Mouse (Mus musculus) embryo, embryonic 11 days (tissue): ENCODE measurements around the gene Slc2a13.

Experiments used
- DNase-seq: peaks from one replicate; pipeline ENCODE4 v3.0.0-alpha.2; 2015

The Slc2a13 gene

DNA sequence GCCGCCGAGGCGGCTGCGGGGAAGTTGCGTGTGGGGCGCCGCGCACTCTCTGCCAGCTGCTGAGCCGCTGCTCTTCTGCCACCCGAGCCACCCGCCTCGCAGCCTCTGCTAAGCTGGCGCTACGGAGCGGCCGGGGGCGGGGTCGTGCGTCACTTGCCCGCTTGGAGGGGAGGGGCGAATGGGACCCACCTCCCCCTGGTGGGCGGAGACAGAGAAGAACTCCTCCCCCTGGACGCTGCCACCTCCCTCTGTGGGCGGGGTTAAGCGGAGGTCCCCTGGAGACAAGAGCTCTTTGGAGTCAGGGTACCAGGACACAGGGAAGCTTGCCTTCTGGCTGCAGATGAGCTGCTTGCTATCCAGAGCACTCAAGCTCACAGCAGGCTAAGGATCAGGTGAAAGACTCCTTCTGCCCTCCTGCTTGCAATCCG is at the start of gene Slc2a13:
Slc2a13 (minus strand) TSS at position 151 of the 428 bp plus-strand sequence.
- peak; percentile 96 for DNase-seq

DNA sequence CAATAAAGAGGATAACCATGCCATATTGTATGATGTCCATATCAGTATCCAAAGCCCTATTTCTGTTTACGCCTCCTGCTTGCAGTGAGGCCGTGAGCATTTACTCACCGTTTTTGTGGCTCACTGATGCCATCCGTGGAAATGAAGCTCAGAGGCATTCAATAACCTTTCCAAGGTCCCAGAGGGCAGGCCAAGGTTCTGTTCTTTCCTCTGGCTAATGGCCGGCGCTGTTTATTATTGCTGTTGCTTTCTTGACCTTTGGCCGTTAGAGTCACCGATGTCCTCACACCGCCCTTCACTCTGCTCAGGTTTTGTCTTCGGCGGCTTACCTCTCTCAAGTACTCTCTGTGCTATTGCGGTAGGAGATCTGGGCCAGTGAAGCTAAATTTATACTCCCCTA is 43.0 kb upstream of the Slc2a13 start:
- DNase-seq, result no peak

DNA sequence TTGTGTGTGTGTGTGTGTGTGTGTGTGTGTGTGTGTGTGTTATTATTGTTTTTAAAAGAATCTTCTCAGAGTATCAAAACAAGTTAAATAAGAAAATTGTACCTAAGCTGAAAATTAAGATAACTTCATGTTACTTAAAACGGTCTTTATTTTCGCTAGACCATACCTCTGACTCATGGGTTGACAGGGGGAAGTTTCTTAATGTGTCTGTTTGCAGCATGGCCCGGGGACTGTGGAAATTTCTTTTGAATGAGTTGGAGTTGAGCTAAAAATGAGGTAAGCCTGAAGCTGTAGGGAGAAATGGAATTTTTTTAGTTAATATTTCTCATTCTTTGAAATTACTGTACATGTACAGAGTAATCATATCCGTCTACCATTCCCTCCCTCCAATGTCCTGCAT is 42.5 kb upstream of the Slc2a13 start:
- DNase-seq, result no peak

DNA sequence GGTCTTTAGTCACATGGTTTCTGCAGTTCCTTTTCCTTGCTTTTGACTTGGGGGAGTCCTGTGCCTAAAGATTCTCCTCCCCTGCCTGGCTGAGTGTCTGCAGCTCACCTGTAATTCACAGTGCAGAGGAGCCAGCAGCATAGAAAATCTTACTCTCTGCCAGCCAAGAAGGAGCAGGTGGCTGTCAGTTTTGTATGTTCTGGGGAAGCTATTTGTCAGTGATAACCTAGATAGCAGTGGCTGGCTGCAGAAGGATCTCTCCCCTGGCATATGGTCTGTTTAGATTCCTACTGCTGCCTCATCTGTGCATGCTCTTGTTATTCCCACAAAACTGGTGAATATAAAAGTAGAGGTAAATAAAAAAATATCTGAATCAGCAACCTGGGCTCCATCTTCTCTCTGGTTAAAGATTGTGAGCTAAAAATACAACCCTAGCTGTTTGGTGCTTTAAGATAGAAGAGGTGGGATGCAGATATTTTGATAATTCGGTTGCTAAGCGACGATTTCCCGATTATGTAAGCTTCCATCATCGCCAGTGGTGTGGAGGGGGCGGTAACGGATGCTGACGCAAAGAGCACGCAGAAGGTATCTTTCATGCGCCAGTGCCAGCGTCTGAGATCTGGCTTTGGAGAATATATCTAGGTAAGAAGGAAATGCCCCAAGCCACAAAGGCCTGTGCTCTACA is 41.1 kb upstream of the Slc2a13 start:
- no peak for DNase-seq

DNA sequence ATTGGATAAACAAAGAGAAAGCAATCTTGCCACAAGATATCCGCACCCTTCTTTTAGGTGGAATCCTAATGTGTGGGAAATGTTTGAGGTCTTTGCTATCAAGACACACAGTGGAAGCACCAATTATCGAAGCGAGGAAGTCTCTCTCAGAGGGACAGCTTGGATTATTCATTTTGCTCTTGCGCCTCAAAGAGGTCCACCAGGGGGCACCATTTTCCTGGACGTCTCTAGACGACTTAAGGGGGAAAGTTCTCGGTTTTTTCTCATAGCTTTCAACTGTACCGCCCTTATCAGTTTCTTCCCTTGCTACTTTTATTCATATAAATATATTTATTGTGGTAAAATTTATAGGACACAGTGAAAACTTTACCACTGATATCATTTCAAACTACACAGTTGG is 36.7 kb upstream of the Slc2a13 start:
- DNase-seq, result peak; percentile 85

DNA sequence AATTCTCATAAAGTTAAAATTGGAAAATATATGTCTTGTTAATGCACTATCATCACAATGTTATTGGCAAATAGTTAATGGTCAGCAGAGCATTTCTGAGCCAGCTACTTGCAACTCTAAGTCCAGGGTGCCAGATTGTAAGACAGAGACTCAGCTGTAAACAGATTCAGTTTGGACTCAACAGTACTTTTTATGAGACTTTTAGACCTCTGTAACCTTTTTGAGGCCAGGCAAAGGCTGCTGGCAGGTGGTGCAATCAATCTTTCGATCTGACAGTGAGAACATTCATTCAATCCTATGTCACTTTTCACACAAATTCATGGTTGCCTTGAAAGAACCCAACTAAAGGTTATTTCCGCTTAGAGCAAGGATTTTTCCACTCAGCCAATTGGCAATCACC is 35.8 kb upstream of the Slc2a13 start:
- DNase-seq, result no peak

DNA sequence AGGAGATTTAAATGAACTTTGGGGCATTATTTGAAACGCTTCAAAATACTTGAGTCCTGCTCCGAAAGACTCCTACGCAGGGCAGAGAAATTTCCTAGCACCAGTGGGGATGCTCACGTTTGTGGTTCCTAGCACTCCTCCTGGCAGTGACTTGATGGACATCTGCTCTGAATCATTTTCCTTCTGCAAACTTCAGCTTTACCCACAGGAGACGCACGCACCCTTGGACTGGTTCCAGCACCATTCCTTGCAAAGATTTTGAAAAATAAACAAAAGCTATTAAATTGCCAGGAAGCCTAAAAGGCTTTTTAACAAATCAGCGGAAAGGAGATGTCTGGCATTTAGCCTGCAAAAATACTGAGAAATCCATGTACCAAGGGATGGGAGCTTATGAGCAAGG is 28.1 kb upstream of the Slc2a13 start:
- DNase-seq, result no peak

DNA sequence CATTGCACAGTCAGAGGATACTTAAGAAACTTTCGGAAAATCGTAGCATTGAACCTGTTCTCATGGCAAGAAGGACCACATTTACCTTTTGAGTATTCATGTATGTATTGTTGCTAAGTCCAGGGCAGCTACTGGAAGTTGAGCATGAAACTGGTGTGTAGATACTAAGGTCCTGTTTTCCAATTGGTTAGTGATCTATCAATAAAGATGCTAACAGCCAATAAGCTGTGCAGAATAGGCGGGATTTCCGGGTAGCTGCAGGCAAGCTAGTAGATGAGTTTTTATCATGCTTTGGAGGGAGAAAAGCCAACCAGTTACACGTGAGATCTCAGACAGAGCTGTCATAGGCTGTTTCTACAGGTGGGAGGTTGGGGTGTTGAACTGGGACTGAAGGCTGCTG is 24.2 kb upstream of the Slc2a13 start:
- no peak for DNase-seq

DNA sequence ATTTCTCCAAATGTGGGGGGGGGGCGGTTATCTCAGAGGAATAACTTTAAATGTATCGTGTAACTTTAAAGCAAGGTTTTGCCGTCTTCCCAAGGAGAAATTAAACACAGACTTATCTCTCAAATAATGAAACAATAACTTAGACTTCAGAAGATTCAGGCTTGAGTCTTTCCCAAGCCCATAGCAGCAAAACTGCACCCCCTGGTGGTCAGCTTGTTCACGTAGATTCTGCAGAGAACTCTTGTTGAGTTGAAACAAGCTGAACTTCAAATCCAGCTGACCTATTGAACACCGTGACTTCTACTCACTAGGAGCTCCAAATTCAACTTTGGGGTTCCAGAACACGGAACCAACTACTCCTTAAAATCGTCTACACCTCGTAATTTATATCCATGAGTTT is 1.4 kb upstream of the Slc2a13 start:
- peak; percentile 89 for DNase-seq

DNA sequence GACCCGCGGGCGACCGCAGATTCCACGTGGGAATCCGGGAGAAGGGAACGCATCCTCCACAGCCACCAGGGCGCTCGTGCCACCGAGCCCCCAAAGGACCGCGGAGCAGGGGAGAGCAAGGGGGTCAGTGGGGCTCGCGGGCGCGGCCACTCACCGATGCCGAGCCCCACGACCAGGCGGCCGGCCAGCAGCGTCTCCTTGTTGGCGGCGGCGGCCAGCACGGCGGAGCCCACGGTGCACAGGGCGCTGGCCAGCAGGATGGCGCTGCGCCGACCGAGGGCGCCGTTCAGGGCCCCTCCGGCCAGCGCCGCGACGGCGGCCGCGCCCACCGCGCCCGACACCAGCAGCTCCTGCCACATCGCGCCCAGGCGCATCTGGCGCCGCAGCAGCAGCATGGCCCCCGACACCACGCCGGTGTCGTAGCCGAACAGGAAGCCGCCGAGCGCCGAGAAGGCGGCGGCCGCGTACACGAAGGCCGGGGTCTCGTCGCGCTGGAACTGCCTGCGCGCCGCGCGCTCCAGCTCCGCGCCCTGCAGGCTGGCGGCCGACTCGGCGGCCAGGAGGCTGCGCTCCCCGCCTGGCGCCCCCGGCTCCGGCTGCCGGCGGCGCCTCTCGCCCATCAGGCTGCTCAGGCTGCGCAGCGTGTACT is 516 bp downstream of the Slc2a13 start:
- peak; percentile 76 for DNase-seq

DNA sequence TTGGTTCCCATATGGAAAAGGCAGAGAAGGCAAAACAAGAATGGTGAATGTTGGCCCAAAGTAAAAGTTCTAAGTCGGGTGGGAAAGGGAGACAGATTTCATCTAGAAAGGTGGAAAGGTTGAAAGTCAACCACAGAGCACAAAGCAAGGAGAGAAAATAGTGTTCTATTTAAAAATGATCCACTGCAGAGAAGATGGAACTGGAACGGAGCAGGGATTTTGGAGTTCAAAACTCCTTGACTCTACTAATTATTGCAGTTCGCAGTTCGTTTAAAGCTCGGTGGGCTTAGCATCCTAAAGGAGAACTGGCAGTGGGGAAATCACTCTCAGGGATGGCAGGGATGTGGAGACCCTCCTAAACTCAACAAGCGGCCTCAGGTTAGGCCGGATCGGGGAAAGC is 1.1 kb downstream of the Slc2a13 start:
- DNase-seq, result no peak

DNA sequence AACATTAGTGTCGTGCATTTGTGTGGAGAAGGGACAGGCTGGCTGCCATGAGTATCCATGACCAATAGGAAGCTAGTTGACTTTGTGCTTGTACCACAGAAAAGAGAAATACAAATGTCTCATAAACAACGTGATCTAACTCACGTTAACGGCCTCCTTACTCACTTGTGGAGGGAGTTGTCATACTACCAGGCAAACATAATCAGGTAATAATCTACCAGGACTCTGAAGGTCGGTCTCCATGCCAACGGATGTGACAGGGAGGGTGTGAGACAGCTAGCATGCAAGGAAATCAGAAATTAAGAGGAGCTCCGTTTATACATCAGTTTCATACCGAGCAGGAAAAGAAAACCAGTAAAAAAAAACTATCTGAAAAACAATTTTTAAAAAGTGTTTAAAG is 6.3 kb downstream of the Slc2a13 start:
- DNase-seq, result no peak

DNA sequence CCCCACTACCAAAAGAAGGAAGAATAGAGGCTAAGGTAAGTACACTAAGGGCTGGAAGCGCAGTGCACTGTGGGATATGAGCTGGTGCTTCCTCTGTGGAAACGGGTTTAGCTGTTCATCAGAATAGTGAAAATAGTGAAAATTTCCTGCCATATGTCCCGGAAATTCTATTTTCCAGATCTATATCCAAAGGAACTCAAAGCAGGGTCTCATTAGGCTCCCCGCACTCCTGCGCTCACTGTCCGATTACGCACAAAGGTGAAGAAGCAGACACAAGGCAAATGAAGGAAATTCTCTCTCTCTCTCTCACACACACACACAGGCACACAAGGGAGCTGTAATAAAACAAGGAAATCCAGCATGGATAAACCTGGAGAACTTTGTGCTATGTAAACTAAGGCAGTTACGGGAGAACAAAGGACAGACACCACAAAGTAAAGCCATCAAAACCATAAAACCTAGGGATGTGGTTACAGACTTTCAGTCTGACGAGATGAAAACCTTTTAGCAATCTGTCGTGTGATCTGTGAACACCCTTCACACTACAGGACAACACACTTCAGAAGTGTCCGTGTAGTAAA is 7.9 kb downstream of the Slc2a13 start:
- no peak for DNase-seq

DNA sequence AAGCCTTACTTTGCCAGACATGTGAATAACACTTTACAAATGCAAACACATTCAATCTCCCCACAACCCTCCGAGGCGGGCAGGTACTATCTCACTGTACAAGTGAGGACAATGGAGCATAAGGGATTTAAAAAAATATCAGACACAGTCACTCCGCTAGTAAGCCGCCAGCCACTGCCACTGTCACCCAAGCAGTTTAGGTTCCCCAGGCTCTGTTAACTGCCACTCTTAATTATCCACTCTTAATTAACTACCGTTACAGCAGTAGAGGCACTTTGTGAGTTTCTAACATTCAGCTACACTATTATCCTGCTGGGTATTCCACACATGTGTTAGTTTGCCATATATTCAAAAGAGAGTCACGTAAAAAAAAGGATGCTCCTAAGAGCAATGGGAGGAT is 11.3 kb downstream of the Slc2a13 start:
- no peak for DNase-seq

DNA sequence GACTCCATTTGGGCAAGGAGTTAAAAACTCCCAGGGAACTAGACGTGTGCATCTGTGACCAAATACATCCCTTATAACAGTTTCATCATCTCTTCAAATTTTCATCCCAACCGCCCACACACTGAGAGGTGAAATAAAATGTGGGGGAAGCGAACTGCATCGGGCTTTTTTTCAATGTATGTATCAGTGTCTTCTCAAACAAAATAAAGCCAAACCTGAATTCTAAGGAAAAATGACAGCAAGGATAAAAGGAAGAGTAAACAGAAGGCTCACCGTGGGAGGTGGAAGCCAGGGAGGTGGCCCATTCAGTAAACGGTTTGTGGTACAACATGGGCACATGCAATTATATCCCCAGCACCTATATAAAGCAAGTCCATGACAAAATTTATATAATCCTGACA is 17.7 kb downstream of the Slc2a13 start:
- DNase-seq, result no peak

DNA sequence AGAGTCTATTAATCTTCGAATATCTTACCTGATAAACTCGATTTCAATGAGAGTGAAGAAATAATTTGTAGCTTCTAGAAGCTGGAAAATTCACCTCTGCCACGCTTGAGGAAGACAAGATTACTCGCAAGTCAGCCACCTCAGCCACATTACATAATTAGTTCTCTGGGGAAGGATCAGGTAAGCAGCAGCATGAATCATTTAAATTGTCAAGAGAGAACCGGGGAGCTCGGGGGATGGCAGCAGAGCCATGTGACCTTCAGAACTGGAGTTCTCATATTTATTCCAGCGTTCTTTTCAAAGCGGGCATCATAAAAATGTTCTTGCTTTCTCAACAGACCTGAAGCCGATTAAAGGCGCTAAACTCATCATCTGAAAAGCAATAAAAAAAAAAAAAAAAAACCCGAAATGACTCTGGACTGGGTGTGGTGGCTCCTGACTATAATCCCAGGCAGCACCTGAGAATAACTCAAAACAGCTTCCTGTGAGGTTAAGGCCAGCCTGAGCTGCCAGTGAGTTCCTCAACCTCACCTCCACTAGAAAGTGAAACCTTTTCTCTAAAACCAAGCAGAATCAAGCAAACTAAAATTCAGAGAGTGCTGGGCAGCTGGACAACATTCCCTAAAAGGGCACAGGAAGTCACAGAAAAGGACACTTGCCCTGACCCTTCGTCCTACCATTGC is 24.3 kb downstream of the Slc2a13 start:
- no peak for DNase-seq

DNA sequence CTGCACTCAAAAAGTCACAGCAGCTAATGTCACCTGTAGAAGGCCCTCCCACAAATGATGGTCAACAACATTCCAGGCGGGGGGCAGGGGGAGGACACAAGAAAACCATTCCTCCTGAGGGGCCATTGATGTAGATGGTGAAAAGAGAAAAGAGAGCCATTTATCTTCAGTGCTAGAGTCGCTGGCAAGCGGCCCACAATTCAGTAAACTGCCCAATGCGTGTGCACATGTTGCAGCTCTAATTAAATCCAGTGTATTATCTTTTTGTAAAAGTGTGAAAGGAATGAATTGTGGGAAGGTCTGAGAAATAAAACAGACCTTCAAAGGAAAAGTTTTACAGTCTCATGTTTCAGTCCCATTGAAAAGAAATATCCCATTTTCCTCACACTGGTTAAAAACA is 28.5 kb downstream of the Slc2a13 start:
- no peak for DNase-seq

DNA sequence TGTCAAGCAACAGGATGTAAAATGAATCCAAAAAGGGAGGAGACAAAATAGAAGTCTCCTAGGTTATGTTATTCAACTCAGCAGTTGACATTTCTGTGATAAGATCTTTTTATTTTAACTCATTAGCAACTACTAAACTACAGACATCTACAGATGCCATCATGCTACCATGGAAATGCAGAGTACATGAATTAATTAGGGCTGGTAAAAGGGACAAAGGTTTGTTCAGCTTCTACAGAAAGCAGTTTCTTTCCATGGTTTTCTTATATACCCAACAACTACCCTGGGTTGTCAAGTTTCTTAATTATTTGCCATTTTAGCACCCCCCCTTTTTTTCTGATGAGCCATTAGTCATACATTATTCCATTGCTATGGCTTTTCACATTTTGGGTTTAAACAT is 34.6 kb downstream of the Slc2a13 start:
- no peak for DNase-seq

DNA sequence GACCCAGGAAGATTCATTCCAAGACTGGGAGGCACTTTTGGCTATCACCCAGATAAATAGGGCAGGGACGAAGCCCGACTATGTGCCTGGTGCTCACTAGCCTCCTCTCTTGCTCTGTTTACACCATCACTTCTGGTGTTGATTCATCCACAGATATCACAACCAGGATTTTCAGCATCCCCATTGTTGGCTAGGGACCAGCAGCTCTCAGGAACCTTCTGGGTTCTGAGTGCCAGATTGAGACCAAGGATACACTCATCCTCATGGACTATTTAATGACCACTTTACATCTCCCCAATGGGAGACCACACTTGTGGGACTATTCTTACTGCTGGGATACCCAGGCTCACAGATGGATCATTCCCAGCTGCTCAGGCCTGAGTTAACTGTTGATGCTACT is 46.2 kb downstream of the Slc2a13 start:
- DNase-seq, result no peak

DNA sequence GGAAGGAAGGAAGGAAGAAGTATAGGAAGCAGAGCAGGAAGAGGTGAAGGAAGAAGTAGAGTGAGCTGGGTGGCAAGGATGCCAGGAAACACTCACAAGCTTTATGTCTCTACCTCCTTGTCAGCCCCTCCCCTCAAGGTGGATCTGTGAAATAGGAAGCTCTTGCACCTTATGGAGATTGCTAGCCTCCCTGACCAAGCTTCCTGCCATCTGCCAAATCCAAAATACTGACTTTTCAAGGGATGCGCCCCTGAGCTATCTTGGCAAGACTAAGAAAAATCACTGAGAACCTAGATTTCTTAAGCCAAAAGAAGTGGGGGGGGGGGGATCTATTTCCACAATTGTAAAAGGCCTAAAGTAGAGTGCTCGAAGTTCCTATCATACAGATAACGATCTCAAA is 46.9 kb downstream of the Slc2a13 start:
- no peak for DNase-seq

DNA sequence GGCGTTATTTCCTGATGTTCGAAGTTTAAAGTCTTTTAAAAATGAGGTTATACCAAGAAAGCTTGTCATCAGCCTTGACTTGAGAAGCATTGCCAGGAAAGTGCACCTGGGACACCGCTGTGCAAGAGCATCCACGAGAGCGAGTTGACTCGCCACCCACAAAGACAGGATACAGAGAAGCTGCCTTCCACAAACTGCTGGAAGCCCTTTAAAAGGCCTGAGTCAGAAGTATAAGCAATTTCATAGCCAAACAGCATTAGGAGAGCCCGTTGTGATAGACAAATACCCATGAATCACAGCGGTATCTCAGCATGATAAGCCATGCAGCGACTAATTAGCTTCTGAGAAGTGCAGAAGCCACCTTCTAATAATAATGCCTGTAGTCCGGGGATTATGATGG is 48.6 kb downstream of the Slc2a13 start:
- no peak for DNase-seq

DNA sequence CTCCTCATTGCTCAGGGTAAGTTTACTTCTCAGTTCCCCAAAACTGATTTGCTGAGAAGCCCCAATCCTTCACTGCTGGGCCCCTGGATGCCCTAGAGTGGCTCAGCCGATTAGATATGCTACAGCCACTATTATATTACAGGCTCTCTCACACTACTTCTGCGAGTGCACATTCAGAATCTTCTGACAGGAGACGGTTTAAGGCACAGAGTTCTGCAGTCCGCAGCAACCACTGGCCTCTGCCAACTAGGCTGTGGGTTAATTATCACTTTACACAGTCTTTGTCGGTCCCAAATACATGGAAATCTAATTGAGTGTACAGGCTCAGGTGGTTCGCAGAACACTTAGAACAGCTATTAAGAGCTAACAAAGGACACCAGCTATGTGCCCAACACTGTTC is 69.8 kb downstream of the Slc2a13 start:
- DNase-seq, result no peak

DNA sequence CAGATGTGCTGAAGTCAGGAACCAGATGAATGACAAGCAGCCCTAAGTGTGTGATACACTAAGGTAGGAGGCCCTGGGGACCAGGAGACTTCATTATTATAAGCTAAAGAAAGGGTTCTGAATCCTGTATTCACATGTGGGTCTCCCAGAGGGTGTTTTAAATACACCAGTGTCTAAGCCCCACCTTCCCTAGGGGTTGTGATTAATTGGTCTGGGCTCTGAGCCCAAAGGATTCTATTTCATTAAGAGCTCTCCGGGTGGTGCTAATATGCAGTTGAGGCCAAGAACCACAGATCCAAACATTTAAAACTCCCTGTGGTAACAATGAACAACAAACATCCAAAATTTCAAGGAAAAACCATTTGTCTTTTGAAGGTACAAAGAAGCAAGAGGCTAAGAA is 70.4 kb downstream of the Slc2a13 start:
- DNase-seq, result no peak

DNA sequence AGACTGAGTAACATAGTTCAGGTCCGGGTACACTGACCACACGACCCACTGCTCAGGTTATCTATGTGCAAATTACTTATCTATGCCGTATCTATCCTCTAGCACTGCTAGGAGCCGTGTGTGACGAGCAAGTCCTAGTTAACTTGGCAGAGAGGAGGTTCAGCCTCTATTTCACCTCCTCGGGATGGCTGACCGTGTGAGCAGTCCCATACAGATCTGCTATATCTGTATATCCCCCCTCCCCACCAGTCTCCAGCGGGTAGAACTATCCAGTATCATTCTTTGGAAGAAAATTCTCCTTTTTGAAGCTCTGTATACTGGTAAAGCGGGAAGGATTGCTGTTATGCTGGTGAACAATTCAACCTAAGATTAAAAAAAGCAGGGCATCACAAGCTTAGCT is 70.8 kb downstream of the Slc2a13 start:
- DNase-seq, result no peak
